Mouse (Mus musculus) liver, embryonic 14.5 days (tissue): ENCODE results near the gene Sema6b.

Experiments
- CTCF ChIP-seq: IDR thresholded peaks from 2 replicates; pipeline ENCODE4 v1.5.1; 2016; ENCODE audit warnings: antibody characterized with exemption, low read depth, control low read depth
- EP300 ChIP-seq: IDR thresholded peaks from 2 replicates; pipeline ENCODE4 v1.6.1; 2016; ENCODE audit warnings: antibody characterized with exemption, low read depth

DNA sequence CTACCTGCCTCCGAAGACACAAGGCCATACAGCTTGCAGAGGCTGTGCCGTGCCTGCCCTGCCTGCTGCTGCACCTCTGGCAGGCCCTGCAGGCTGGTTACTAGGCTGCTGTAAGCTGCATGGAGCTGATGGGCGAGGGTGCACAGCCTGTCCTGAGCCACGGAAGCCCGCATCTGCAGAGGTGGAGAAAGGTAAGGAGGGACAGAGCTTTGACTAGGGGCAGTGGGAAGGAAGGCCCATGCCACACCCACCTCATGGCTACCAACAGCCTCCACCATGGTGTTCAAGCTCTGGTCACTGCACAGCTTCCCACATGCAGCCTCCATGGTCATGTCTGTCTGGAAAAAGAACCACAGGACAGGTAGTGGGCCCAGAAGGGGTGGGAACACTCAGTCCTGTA lies 38.0 kb downstream of the Sema6b start:
- no peak for TF ChIP-seq CTCF
- TF ChIP-seq EP300 = no peak
